Mouse (Mus musculus) macrophage (primary cell): Measurements from ENCODE around the gene Psen2. TPM values are rescaled to one million over a fixed set of nuclear protein-coding genes. Genes with fewer than 3 reads are reported as not detected.

Source experiments
- H3K27ac ChIP-seq: fragments of 350-480 bp; formaldehyde crosslinking; 2 replicates; pipeline ENCODE4 v1.9.0; 2021
- H3K36me3 ChIP-seq: fragments of 350-480 bp; formaldehyde crosslinking; 2 replicates; pipeline ENCODE4 v1.9.0; 2021; ENCODE audit errors: inconsistent target
- H3K4me3 ChIP-seq: fragments of 350-480 bp; formaldehyde crosslinking; 2 replicates; pipeline ENCODE4 v1.9.0; 2021; ENCODE audit errors: inconsistent target
- H3K79me2 ChIP-seq: fragments of 350-480 bp; formaldehyde crosslinking; 2 replicates; pipeline ENCODE4 v1.9.0; 2021; ENCODE audit errors: inconsistent target
- WGBS: methylation state at CpG from one replicate; pipeline ENCODE4 v1.1.7; 2026; ENCODE audit warnings: inconsistent platforms; ENCODE audit not compliant: missing documents; 5-methylcytosine and 5-hydroxymethylcytosine counted together
- polyA plus RNA-seq: library from polyadenylated mRNA; stranded (reverse); fragments of 250-400 nt; gene quantifications from 3 replicates; pipeline ENCODE4 v1.2.4, GENCODE M21; 2018; ENCODE audit warnings: inconsistent platforms

The Psen2 gene
- polyA plus RNA-seq, 1 experiment from 2014 or later, result 104 TPM

DNA sequence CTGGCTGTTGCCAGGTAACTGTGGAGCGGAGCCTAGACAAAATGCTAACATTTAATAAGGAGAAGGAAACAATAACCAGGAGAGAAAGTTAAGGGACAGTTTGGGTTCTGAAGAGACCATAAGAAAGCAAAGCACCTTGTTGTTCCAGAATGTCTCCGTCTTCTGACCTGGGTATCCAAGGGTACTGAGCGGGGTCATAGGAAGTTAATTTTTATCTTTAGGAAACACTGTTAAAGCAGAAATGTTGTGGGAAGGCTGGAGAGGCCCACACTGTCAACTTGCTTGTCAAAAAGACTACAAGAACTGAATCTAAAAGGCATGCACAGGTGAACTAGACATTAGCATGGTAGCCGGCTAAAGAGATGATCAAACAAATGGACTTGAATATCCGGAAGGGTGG lies 50.3 kb downstream of the Psen2 start:
- H3K27ac ChIP-seq, result no peak overlapping the region
- no peak overlapping the region for H3K4me3 ChIP-seq
- H3K79me2 ChIP-seq, result no peaks in the 10 kb centered on the region
- H3K36me3 ChIP-seq, result no peaks in the 10 kb centered on the region
- WGBS, result 66% methylated on average over 5 of the region's 5 CpGs

DNA sequence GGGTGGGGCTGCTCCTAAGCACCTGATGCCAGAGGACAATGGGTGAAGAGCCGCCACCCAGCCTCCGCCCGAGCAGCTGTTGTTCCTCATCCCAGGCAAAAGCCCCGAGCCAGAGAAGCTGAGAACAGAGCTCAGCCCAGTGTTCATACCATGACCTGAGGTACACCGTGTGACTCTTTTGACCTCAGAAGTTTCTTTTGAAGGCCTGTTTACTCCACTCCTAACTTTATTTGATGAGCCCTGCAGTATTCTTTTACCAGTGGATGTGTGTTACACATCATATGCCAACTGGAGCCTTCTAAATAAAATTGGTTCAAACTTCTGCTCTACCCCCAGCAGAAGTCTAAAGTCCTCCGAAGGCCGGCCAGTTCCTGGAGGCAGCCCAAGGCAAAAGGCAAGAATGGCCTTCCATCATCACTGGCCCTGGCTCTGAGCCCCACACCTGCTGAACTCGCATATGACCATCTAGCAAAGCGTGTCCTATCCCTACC lies 52.4 kb downstream of the Psen2 start:
- H3K36me3 ChIP-seq, result no peaks in the 10 kb centered on the region
- no peaks in the 10 kb centered on the region for H3K79me2 ChIP-seq
- no peak overlapping the region for H3K4me3 ChIP-seq
- 86% methylated on average over 9 of the region's 9 CpGs for WGBS
- no peak overlapping the region for H3K27ac ChIP-seq

DNA sequence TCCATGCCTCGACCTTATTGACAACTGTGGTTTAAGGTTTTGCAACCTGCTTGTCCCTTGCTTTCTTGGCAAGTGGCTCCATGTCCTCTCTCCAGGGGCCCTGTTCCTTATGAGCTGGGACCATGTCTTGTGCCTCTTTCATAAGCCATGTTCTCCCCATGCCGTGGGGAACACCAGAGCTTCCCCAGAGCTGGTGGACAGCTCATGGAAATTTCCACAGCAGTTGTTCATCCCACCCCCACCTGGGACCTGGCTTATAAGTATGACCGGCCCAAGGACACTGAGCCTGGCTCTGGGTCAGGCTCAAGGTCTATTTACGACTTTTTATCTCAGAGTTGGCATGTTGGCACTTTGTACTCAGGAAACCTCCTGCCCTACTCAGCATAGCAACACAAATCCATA lies 53.2 kb downstream of the Psen2 start:
- H3K27ac ChIP-seq, result no peak overlapping the region
- WGBS, result 76% methylated on average over 4 of the region's 4 CpGs

GRCm38 (mm10) chr1:180208370-180208769 lies 54.9 kb downstream of the Psen2 start:
- H3K4me3 ChIP-seq, result no peak overlapping the region
- H3K79me2 ChIP-seq, result no peaks in the 10 kb centered on the region
- H3K36me3 ChIP-seq, result no peaks in the 10 kb centered on the region
- 89% methylated on average over 3 of the region's 3 CpGs for WGBS
- no peak overlapping the region for H3K27ac ChIP-seq

More for the DNA sequence above, 53.2 kb downstream of the Psen2 start:
- no peak overlapping the region for H3K4me3 ChIP-seq
- no peaks in the 10 kb centered on the region for H3K79me2 ChIP-seq
- H3K36me3 ChIP-seq, result no peaks in the 10 kb centered on the region

DNA sequence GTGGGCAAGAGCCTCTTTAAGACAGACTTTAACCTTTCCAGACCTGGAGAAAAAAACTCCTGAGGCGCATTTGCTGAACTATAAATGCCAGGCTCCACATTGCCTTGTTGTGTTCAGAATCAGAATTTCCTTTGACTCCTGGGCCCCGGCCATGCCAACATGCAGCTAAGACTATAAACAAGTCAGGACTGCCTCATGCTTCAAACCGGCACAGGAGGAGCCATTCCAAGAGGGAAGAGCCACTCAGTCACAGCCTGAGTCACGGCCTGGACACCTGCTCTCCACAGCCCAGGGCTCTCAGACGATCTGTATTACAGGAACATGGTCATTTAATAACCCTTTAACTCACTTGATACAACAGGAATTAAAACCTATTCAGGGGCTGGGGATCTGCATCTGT lies 62.5 kb downstream of the Psen2 start:
- H3K4me3 ChIP-seq, result no peak overlapping the region
- H3K36me3 ChIP-seq, result no peaks in the 10 kb centered on the region
- 93% methylated on average over 5 of the region's 5 CpGs for WGBS
- no peaks in the 10 kb centered on the region for H3K79me2 ChIP-seq
- no peak overlapping the region for H3K27ac ChIP-seq

GRCm38 (mm10) chr1:180199715-180200050 lies 63.6 kb downstream of the Psen2 start:
- no peak overlapping the region for H3K27ac ChIP-seq
- no peaks in the 10 kb centered on the region for H3K36me3 ChIP-seq
- no peaks in the 10 kb centered on the region for H3K79me2 ChIP-seq
- H3K4me3 ChIP-seq, result no peak overlapping the region
- WGBS, result 51% methylated on average over 4 of the region's 4 CpGs

DNA sequence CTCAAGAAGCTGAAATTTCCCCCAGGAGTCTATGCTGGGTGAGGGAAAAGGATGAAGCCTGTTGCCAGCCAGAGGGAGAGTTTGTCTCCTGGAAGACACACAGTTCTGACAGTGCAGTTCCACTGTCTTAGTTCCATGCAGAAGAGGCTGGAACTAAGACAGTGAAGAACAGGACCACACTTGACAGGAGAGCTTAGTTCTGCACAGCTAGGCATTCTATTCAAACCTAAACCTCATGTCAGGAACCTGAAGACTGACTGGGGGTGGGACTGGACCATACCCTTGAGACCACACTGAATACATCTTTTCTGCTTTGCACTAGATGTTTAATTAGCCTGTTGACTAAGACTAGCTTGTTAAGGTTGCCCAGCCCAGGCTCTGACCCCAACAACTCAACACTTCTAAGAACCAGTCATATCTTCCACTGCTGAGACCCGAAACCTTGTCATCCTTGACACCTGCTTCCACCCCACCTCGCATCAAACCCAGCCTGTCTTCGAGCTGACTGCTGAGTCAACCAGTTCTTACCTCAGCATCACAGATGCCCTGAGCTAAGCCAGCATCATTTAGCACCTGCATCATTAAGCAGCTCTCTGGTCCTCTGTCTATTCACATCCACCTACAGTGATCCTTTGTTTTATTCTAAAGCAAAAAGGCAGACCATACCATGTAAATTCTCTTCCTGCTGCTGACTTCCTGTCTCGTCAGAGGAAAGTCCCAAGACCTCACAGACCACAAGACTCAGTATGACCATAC lies 64.1 kb downstream of the Psen2 start, which contains the start of gene Coq8a:
Gene Coq8a, minus strand, starts transcription at position 644 of the 756 bp plus-strand sequence.
- no peak within 1 kb of the TSS for H3K4me3 ChIP-seq
- H3K79me2 ChIP-seq, result no peaks in the 10 kb centered on the region
- 56% methylated on average over 4 of the region's 4 CpGs for WGBS
- H3K36me3 ChIP-seq, result no peaks in the 10 kb centered on the region
- H3K27ac ChIP-seq, result no peak within 1 kb of the TSS

DNA sequence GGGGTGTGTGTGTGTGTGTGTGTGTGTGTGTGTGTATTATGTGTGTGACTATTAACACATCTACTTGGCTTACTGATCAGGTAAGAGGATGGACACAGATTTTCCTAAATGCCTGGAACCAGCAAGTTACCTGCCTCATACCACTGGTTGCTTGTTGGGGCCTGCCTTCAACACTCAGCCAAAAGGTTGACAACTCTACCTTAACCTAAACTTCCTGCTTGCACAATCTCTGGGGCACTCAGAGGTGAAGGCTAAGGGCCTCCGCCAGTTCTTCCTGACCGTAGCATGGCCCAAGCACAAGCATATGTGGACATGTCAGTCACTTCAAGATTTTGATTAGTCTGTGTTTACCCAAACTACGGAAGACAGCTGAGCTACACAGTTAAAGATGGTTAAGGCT lies 65.3 kb downstream of the Psen2 start:
- no peaks in the 10 kb centered on the region for H3K79me2 ChIP-seq
- no peaks in the 10 kb centered on the region for H3K36me3 ChIP-seq
- no peak overlapping the region for H3K4me3 ChIP-seq
- H3K27ac ChIP-seq, result no peak overlapping the region
- 93% methylated on average over 3 of the region's 3 CpGs for WGBS

- 91% methylated on average over 9 of the region's 9 CpGs for WGBS
- Histone ChIP-seq H3K27ac (no peak overlapping the region), H3K4me3 (peak overlapping the region; percentile 11; the same call in 1 of the 2 replicates), H3K36me3 (no peaks in the 10 kb centered on the region), H3K79me2 (no peaks in the 10 kb centered on the region)
Measured at GRCm38 (mm10) chr1:180196508-180196907, 66.7 kb downstream of the Psen2 start.

- H3K4me3 ChIP-seq, result peak overlapping the region; percentile 46
- 1% methylated on average over 57 of the region's 57 CpGs for WGBS
- H3K79me2 ChIP-seq, result no peaks in the 10 kb centered on the region
- H3K27ac ChIP-seq, result no peak overlapping the region
- H3K36me3 ChIP-seq, result no peaks in the 10 kb centered on the region
Measured at GRCm38 (mm10) chr1:180195703-180196381, 67.4 kb downstream of the Psen2 start.

DNA sequence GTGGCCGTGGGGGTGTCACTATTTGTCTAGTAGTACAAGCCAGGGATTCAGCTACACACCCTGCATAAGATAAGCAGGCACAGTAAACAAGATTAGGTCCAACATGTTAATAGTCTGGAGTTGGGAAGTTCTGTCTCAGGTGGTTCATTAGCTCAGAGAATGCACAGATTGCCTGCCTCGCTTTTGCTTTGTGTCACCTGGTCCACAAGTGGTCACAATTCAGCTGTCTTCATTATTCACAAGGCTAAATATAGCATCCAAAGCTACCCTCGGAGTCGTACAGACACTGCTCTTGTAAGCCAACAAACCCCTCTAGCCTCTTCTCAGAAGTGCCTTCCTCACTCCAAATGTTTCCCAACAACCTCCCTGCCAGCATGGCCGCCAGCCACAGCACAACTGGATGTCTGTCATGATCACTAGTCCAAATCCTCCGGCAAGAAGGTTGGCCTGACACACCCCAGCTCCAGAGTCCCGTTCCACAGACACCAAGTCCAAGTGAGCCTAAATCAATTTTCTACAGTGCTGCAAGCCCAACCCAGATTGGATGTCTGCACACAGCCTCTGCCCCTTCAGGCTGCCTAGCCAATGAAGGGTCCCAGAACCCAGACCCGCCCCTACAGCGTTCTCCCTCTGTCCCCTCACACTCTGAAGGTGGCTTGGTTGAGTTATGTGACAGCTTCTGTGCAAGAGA lies 68.3 kb downstream of the Psen2 start:
- 21% methylated on average over 9 of the region's 9 CpGs for WGBS
- no peaks in the 10 kb centered on the region for H3K36me3 ChIP-seq
- no peaks in the 10 kb centered on the region for H3K79me2 ChIP-seq
- peak overlapping the region; percentile 46 for H3K4me3 ChIP-seq
- no peak overlapping the region for H3K27ac ChIP-seq

DNA sequence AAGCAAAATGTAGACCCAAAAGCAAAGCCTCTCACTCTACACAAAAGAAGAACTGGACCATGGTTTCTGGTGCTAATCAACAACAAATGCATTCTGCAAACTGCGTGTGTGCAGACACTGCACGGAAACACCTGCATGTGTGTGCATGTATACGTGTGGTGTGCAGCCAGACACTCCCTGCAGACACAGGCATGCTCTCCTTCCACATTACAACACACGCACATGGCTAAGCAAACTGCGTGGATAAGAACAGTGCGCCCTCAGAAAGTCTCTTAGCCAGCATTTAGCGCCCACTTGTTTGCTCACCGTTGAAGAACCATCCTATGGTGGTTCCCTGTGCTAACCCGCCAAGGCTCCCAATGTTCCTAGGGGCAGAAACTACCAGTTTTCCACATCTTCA lies 69.2 kb downstream of the Psen2 start:
- Histone ChIP-seq H3K4me3 (no peak overlapping the region), H3K36me3 (no peaks in the 10 kb centered on the region), H3K27ac (no peak overlapping the region), H3K79me2 (no peaks in the 10 kb centered on the region)
- 87% methylated on average over 7 of the region's 9 CpGs for WGBS

DNA sequence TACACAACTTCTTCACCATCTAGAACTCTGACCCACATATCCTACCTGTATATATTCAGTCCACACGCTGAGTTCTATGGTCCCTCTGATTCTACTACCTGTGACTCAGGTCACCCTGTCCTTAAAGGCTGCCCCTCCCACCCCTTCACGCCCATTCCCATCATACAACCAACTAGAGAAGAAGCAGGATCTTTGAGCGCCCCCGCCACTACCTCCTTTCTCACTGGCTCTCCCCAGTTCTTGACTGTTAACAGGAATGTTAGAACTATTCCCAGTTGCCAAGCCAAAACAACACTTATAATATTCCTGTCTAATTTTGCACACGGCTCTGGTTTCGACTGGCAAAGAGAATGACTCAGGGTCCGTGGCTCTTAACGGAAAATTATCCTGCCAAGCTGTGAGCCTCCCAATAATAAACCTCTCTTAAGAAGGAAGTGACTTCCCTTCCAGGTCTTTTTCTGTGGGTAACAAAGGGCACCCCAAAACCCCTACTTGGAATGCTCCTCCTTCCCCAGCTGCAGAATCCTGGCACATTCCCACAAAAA lies 69.8 kb downstream of the Psen2 start:
- Histone ChIP-seq H3K36me3 (no peaks in the 10 kb centered on the region), H3K79me2 (no peaks in the 10 kb centered on the region), H3K27ac (no peak overlapping the region), H3K4me3 (no peak overlapping the region)
- 81% methylated on average over 6 of the region's 8 CpGs for WGBS

DNA sequence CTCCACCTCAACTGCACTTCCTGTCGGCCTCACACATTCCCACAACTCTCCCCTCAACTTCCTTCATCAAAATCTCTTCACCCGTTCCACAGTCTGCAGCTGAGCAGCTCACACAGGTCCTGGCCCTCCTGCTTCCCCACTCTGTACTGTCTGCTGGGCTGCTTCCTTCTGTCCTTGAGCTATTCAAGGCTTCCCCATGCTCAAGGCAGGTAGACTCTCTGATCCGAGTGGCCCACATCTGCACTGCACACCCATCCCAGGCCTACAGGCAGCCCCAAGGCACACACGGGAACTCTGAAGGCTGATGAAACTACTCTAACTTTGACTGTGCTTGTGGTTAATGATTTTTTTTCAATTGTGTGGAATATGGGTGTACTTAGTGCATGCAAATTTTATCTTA lies 70.4 kb downstream of the Psen2 start:
- no peaks in the 10 kb centered on the region for H3K79me2 ChIP-seq
- no peaks in the 10 kb centered on the region for H3K36me3 ChIP-seq
- no peak overlapping the region for H3K4me3 ChIP-seq
- H3K27ac ChIP-seq, result no peak overlapping the region
- 20% methylated on average over 4 of the region's 4 CpGs for WGBS
